Mouse (Mus musculus) embryonic facial prominence, embryonic 10.5 days (tissue): ENCODE data around the gene Cdc37. TPM values are rescaled to one million over a fixed set of nuclear protein-coding genes. Genes with fewer than 3 reads are reported as not detected.

Experiments
- DNase-seq: peaks from one replicate; pipeline ENCODE4 v3.0.0-alpha.2; 2017; ENCODE audit warnings: low spot score
- H3K27ac ChIP-seq: fragments of 300-500 bp; sonication (generic); replicated peaks from 2 replicates; pipeline ENCODE4 v1.5.1; 2016; ENCODE audit warnings: mild to moderate bottlenecking
- H3K27me3 ChIP-seq: fragments of 300-500 bp; sonication (generic); replicated peaks from 2 replicates; pipeline ENCODE4 v1.6.1; 2016; ENCODE audit warnings: low read depth, mild to moderate bottlenecking; ENCODE audit not compliant: poor library complexity, severe bottlenecking
- H3K36me3 ChIP-seq: fragments of 300-500 bp; sonication (generic); replicated peaks from 2 replicates; pipeline ENCODE4 v1.6.1; 2016; ENCODE audit warnings: mild to moderate bottlenecking, moderate library complexity
- H3K4me1 ChIP-seq: fragments of 300-500 bp; sonication (generic); 2 replicates; pipeline ENCODE4 v1.6.1; 2016
- H3K4me3 ChIP-seq: fragments of 300-500 bp; sonication (generic); 2 replicates; pipeline ENCODE4 v1.5.1; 2016; ENCODE audit warnings: mild to moderate bottlenecking, moderate library complexity
- H3K9me3 ChIP-seq: fragments of 300-500 bp; sonication (generic); 2 replicates; pipeline ENCODE4 v1.6.1; 2016; ENCODE audit warnings: mild to moderate bottlenecking
- WGBS: fragments of 180-500 bp; shearing (Covaris S2); methylation state at CpG from one replicate; pipeline ENCODE4 v1.1.7; 2016; 5-methylcytosine and 5-hydroxymethylcytosine counted together
- polyA plus RNA-seq: library from polyadenylated mRNA; unstranded; fragments of >200 nt; fragmentation: Nextera tagmentation; extraction: Ambion mirVana; gene quantifications from 2 replicates; pipeline ENCODE4 v1.2.1, GENCODE M21; 2016

Cdc37 gene
- polyA plus RNA-seq, 1 experiment from 2014 or later, result 418 TPM

GRCm38 (mm10) chr9:21131059-21131956 is 18.5 kb downstream of the Cdc37 start, which contains the start of gene Tyk2:
Gene Tyk2, minus strand, starts transcription at chr9:21131243.
- Histone ChIP-seq H3K4me3 (peak within 1 kb of the TSS; percentile 71), H3K4me1 (peaks cover 13% of the 10 kb centered on the region), H3K27me3 (no peaks in the 10 kb centered on the region), H3K36me3 (peaks cover 14% of the 10 kb centered on the region), H3K9me3 (no peaks in the 10 kb centered on the region), H3K27ac (peak within 1 kb of the TSS; percentile 78)
- 6% methylated on average over 37 of the region's 37 CpGs for WGBS
- peak; percentile 96 for DNase-seq

- Histone ChIP-seq H3K4me3 (no peak overlapping the region), H3K4me1 (peaks cover 9% of the 10 kb centered on the region), H3K9me3 (no peaks in the 10 kb centered on the region), H3K36me3 (peaks cover 39% of the 10 kb centered on the region), H3K27me3 (no peaks in the 10 kb centered on the region), H3K27ac (no peak overlapping the region)
- 86% methylated on average over 2 of the region's 2 CpGs for WGBS
- no peak for DNase-seq
Measured at GRCm38 (mm10) chr9:21126259-21126627, 23.5 kb downstream of the Cdc37 start.

GRCm38 (mm10) chr9:21125502-21126258 is 24.1 kb downstream of the Cdc37 start:
- DNase-seq, result no peak
- no peak overlapping the region for H3K4me3 ChIP-seq
- 92% methylated on average over 9 of the region's 9 CpGs for WGBS

GRCm38 (mm10) chr9:21124837-21125236 is 24.9 kb downstream of the Cdc37 start:
- WGBS, result 84% methylated on average over 5 of the region's 5 CpGs
- H3K27me3 ChIP-seq, result no peaks in the 10 kb centered on the region
- H3K9me3 ChIP-seq, result no peaks in the 10 kb centered on the region
- no peak overlapping the region for H3K4me3 ChIP-seq
- H3K4me1 ChIP-seq, result no peaks in the 10 kb centered on the region
- no peak overlapping the region for H3K27ac ChIP-seq
- no peak for DNase-seq
- H3K36me3 ChIP-seq, result peaks cover 52% of the 10 kb centered on the region

More at GRCm38 (mm10) chr9:21125502-21126258, 24.1 kb downstream of the Cdc37 start:
- H3K27me3 ChIP-seq, result no peaks in the 10 kb centered on the region
- no peak overlapping the region for H3K27ac ChIP-seq
- H3K9me3 ChIP-seq, result no peaks in the 10 kb centered on the region
- peaks cover 44% of the 10 kb centered on the region for H3K36me3 ChIP-seq
- peaks cover 8% of the 10 kb centered on the region for H3K4me1 ChIP-seq

DNA sequence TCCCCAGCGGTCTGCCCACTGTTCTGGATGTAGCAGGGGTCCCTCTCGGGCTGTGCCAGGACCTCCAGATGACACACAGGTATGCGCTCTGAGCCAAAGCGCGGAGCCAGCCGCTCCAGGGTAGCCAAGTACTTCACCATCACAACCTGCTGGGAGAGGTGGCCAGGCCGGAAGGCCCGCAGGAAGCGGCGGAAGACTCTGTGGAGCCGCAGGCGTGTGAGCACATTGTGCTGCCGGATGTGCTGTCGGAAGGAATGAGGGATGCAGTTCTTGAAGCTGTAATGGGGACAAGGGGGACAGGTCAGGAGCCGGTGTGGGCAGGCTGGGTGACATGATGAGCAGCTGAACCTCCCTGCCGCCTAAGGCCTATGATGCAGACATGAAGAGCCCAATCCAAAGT is 28.3 kb downstream of the Cdc37 start:
- Histone ChIP-seq H3K9me3 (no peaks in the 10 kb centered on the region), H3K4me1 (no peaks in the 10 kb centered on the region), H3K36me3 (peaks cover 46% of the 10 kb centered on the region), H3K27me3 (no peaks in the 10 kb centered on the region), H3K27ac (no peak overlapping the region), H3K4me3 (no peak overlapping the region)
- 89% methylated on average over 16 of the region's 16 CpGs for WGBS
- DNase-seq, result no peak

GRCm38 (mm10) chr9:21117073-21117472 is 32.7 kb downstream of the Cdc37 start:
- Histone ChIP-seq H3K4me3 (no peak overlapping the region), H3K9me3 (no peaks in the 10 kb centered on the region), H3K27ac (no peak overlapping the region), H3K27me3 (no peaks in the 10 kb centered on the region), H3K36me3 (peaks cover 21% of the 10 kb centered on the region), H3K4me1 (no peaks in the 10 kb centered on the region)
- 85% methylated on average over 6 of the region's 6 CpGs for WGBS
- DNase-seq, result no peak

- H3K27ac ChIP-seq, result no peak overlapping the region
- H3K36me3 ChIP-seq, result peaks cover 4% of the 10 kb centered on the region; the same call in 1 of the 2 replicates
- no peaks in the 10 kb centered on the region for H3K9me3 ChIP-seq
- no peaks in the 10 kb centered on the region for H3K4me1 ChIP-seq
- no peak overlapping the region for H3K4me3 ChIP-seq
- H3K27me3 ChIP-seq, result no peaks in the 10 kb centered on the region
- WGBS, result 94% methylated on average over 8 of the region's 8 CpGs
- DNase-seq, result no peak
Measured at GRCm38 (mm10) chr9:21115105-21115504, 34.7 kb downstream of the Cdc37 start.

DNA sequence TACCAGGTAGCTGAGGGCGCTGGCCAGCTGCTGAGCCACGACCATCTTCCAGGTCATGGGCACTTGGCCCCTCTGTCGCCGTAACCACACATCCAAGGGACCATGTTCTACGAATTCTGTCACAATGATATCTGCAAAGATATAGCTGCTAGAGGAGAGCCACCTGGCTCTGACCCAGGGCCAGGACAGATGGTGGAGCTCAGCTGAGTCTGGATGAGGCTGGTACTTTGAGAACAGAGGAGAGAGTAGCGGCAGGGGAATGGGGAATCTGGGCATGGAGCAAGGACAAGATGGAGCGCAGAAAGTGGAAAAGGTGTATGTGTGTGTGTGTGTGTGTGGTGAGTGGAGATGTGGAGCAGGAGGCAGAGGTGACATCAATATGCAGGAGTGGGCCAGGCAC is 35.6 kb downstream of the Cdc37 start:
- Histone ChIP-seq H3K27ac (no peak overlapping the region), H3K9me3 (no peaks in the 10 kb centered on the region), H3K27me3 (no peaks in the 10 kb centered on the region), H3K4me1 (no peaks in the 10 kb centered on the region), H3K36me3 (no peaks in the 10 kb centered on the region), H3K4me3 (no peak overlapping the region)
- DNase-seq, result no peak
- WGBS, result 91% methylated on average over 7 of the region's 7 CpGs

DNA sequence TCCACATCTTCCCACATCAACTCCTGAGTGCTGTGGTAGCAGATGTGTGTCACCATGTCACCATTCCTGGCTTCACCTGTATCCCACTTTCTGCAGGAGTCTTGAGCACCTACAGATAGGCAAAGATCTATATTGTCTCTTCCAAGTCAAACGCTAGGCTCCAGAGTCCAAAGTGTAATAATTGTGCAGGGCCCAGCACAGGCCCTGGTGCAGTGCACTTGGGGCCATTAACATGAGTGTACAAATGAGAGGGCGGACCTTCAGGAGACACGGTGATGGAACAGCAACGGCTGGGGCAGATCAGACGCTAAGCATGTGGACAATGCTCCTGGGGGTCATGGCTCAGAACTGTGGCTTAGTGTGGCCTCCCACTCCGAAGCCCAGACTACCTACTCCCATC is 36.0 kb downstream of the Cdc37 start:
- no peak overlapping the region for H3K4me3 ChIP-seq
- no peak for DNase-seq
- no peaks in the 10 kb centered on the region for H3K9me3 ChIP-seq
- H3K4me1 ChIP-seq, result no peaks in the 10 kb centered on the region
- 0 out of 2 replicates have a peak, but pooled peaks cover 4% of the 10 kb centered on the region for H3K36me3 ChIP-seq
- 92% methylated on average over 6 of the region's 6 CpGs for WGBS
- no peaks in the 10 kb centered on the region for H3K27me3 ChIP-seq
- no peak overlapping the region for H3K27ac ChIP-seq

DNA sequence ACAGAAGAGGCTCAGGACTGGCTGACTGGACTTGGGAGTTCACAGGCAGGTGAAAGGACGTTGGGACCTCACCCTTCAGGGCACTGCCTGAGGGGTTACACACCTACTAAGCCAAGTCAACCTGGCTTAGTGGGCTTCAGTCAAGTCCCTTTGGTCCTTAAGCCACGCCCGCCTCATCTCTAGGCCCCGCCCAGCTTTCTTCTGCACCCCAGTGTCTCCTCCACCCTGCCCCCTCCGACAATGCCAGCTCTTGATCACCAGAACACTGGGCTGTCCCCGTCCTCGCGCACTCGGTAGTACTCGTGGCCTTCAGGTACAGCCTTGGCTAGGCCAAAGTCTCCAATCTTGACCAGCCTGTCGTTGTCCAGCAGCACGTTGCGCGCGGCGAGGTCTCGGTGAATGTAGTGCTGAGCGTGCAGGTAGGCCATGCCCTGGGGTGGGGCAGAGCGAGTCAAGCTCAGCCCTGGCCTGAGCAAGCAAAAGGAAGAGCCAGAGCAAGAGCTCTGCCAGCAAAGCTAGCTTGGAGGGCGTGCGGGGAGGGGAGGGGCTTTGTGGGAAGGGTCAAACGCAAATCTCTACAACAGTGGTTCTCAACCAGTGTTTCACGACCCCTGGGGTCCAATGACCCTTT is 42.1 kb downstream of the Cdc37 start:
- Histone ChIP-seq H3K9me3 (no peaks in the 10 kb centered on the region), H3K4me1 (peaks cover 15% of the 10 kb centered on the region), H3K27ac (no peak overlapping the region), H3K36me3 (peaks cover 6% of the 10 kb centered on the region; the same call in 1 of the 2 replicates), H3K27me3 (no peaks in the 10 kb centered on the region), H3K4me3 (no peak overlapping the region)
- WGBS, result 43% methylated on average over 23 of the region's 23 CpGs
- DNase-seq, result no peak

- H3K27me3 ChIP-seq, result no peaks in the 10 kb centered on the region
- H3K36me3 ChIP-seq, result peaks cover 6% of the 10 kb centered on the region; the same call in 1 of the 2 replicates
- H3K4me1 ChIP-seq, result peaks cover 15% of the 10 kb centered on the region
- no peaks in the 10 kb centered on the region for H3K9me3 ChIP-seq
- 78% methylated on average over 5 of the region's 5 CpGs for WGBS
- H3K4me3 ChIP-seq, result no peak overlapping the region
- no peak for DNase-seq
- H3K27ac ChIP-seq, result no peak overlapping the region
Measured at GRCm38 (mm10) chr9:21105760-21106564, 43.8 kb downstream of the Cdc37 start.

DNA sequence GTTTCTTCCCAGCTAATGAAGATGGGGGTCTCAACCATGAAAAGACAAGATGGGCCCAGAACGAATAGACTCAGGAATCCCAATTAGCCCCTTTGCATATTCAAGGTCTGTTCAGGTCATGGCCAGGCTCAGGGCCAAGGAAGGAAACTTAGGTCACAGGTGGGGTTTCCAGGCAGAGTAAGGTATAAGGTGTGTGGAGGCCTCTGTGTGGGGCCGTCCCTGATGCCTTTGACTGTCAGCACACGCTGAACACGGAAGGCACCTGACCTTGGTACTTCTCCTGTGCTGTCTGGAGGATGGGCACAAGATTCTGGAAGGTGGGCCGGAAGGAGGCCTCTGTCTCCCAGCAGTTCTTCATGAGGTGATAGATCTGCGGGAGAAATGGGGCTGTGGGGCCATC is 45.0 kb downstream of the Cdc37 start:
- peaks cover 6% of the 10 kb centered on the region; the same call in 1 of the 2 replicates for H3K36me3 ChIP-seq
- H3K9me3 ChIP-seq, result no peaks in the 10 kb centered on the region
- no peak for DNase-seq
- 82% methylated on average over 6 of the region's 6 CpGs for WGBS
- H3K27me3 ChIP-seq, result no peaks in the 10 kb centered on the region
- peaks cover 22% of the 10 kb centered on the region for H3K4me1 ChIP-seq
- no peak overlapping the region for H3K4me3 ChIP-seq
- H3K27ac ChIP-seq, result no peak overlapping the region
